Mouse (Mus musculus) WW6 (cell line): ENCODE measurements around the gene Gm20388.

Experiments
- DNase-seq: peaks from one replicate; pipeline ENCODE4 v3.0.0-alpha.2; 2013; ENCODE audit warnings: low read depth, low spot score

The Gm20388 gene

GRCm38 (mm10) chr8:120819906-120820305 lies 909.3 kb downstream of the Gm20388 start:
- DNase-seq: no peak

- no peak for DNase-seq
Observed at GRCm38 (mm10) chr8:120821399-120822170, 910.9 kb downstream of the Gm20388 start.

- no peak for DNase-seq
Observed at GRCm38 (mm10) chr8:120823331-120823730, 912.7 kb downstream of the Gm20388 start.

- DNase-seq: no peak
Observed at GRCm38 (mm10) chr8:120823887-120824286, 913.2 kb downstream of the Gm20388 start.

- no peak for DNase-seq
Observed at GRCm38 (mm10) chr8:120824638-120825037, 914.0 kb downstream of the Gm20388 start.

- no peak for DNase-seq
Observed at GRCm38 (mm10) chr8:120828279-120828678, 917.6 kb downstream of the Gm20388 start.

- DNase-seq: no peak
Observed at GRCm38 (mm10) chr8:120830661-120831060, 920.0 kb downstream of the Gm20388 start.

GRCm38 (mm10) chr8:120832022-120832421 lies 921.4 kb downstream of the Gm20388 start:
- DNase-seq: no peak

GRCm38 (mm10) chr8:120833196-120833595 lies 922.6 kb downstream of the Gm20388 start:
- no peak for DNase-seq

GRCm38 (mm10) chr8:120839031-120839430 lies 928.4 kb downstream of the Gm20388 start:
- DNase-seq: no peak

GRCm38 (mm10) chr8:120843084-120843483 lies 932.4 kb downstream of the Gm20388 start:
- DNase-seq: no peak

- no peak for DNase-seq
Observed at GRCm38 (mm10) chr8:120846018-120846417, 935.4 kb downstream of the Gm20388 start.

GRCm38 (mm10) chr8:120847279-120847678 lies 936.6 kb downstream of the Gm20388 start:
- no peak for DNase-seq

GRCm38 (mm10) chr8:120847735-120848134 lies 937.1 kb downstream of the Gm20388 start:
- no peak for DNase-seq

- DNase-seq: no peak
Observed at GRCm38 (mm10) chr8:120848434-120848833, 937.8 kb downstream of the Gm20388 start.

GRCm38 (mm10) chr8:120851411-120851810 lies 940.8 kb downstream of the Gm20388 start:
- DNase-seq: no peak

GRCm38 (mm10) chr8:120859881-120860280 lies 949.2 kb downstream of the Gm20388 start:
- DNase-seq: no peak

- DNase-seq: no peak
Observed at GRCm38 (mm10) chr8:120860423-120861126, 949.9 kb downstream of the Gm20388 start.

GRCm38 (mm10) chr8:120863683-120864082 lies 953.0 kb downstream of the Gm20388 start:
- no peak for DNase-seq

- no peak for DNase-seq
Observed at GRCm38 (mm10) chr8:120867386-120867785, 956.7 kb downstream of the Gm20388 start.

GRCm38 (mm10) chr8:120872661-120873060 lies 962.0 kb downstream of the Gm20388 start:
- no peak for DNase-seq

- no peak for DNase-seq
Observed at GRCm38 (mm10) chr8:120876010-120876918, 965.6 kb downstream of the Gm20388 start.
